Mouse (Mus musculus) CH12.LX (cell line): ENCODE data around the gene Wars2. TPM values are rescaled to one million over a fixed set of nuclear protein-coding genes. Genes with fewer than 3 reads are reported as not detected.

Experiments used
- DNase-seq: peaks from one replicate; pipeline ENCODE4 v3.0.0-alpha.2; 2013; ENCODE audit errors: extremely low read depth
- H3K27ac ChIP-seq: 2 replicates; pipeline ENCODE4 v1.5.1; 2012; ENCODE audit warnings: low read depth, mild to moderate bottlenecking, control low read depth, moderate library complexity; ENCODE audit not compliant: insufficient read depth
- H3K27me3 ChIP-seq: replicated peaks from 2 replicates; pipeline ENCODE3; 2012; ENCODE audit warnings: inconsistent platforms
- H3K36me3 ChIP-seq, 2 experiments: replicated peaks in 1 of 2; 2 replicates each; pipeline versions ENCODE3 to v1.6.1; 2012; ENCODE audit warnings: inconsistent platforms in 1 of 2, low read length in 1 of 2, mild to moderate bottlenecking in 1 of 2, mixed read lengths in 1 of 2, moderate library complexity in 1 of 2; ENCODE audit not compliant: control insufficient read depth in 1 of 2, insufficient read depth in 1 of 2
- H3K4me1 ChIP-seq, 2 experiments: 2 replicates each; pipeline ENCODE4 v1.6.1; 2012; ENCODE audit warnings: inconsistent platforms in 1 of 2, moderate library complexity in 1 of 2; ENCODE audit not compliant: insufficient read depth in 2 of 2, control insufficient read depth in 1 of 2
- H3K4me2 ChIP-seq: 2 replicates; pipeline ENCODE4 v1.6.1; 2012; ENCODE audit warnings: low read depth, mild to moderate bottlenecking, control low read depth; ENCODE audit not compliant: poor library complexity, insufficient read depth, severe bottlenecking
- H3K4me3 ChIP-seq, 3 experiments: fragments of 150-350 bp in 1 of 3; sonication (generic) in 1 of 3; replicated peaks in 1 of 3; 2 replicates each; pipeline versions ENCODE3 to v1.5.1; 2011 to 2012; ENCODE audit warnings: low read depth in 2 of 3, low read length in 2 of 3, mild to moderate bottlenecking in 2 of 3, moderate library complexity in 2 of 3, control low read depth in 1 of 3, improper control_type of control experiment in 1 of 3, inconsistent platforms in 1 of 3, mixed read lengths in 1 of 3; ENCODE audit not compliant: poor library complexity in 1 of 3
- H3K79me2 ChIP-seq: replicated peaks from 2 replicates; pipeline ENCODE4 v1.6.1; 2012; ENCODE audit warnings: mild to moderate bottlenecking, moderate library complexity; ENCODE audit not compliant: control insufficient read depth, poor library complexity, insufficient read depth, severe bottlenecking; ENCODE audit errors: extremely low read depth
- H3K9ac ChIP-seq: 2 replicates; pipeline ENCODE4 v1.6.1; 2012; ENCODE audit warnings: low read depth, mild to moderate bottlenecking, control low read depth, moderate library complexity; ENCODE audit not compliant: insufficient read depth
- H3K9me3 ChIP-seq: replicated peaks from 2 replicates; pipeline ENCODE3; 2012; ENCODE audit warnings: low read length, inconsistent platforms, mixed read lengths
- CHD1 ChIP-seq: IDR thresholded peaks from 2 replicates; pipeline ENCODE4 v1.6.1; 2012; ENCODE audit warnings: low read depth, low read length, improper control_type of control experiment, inconsistent platforms
- E2F4 ChIP-seq: IDR thresholded peaks from 2 replicates; pipeline ENCODE4 v1.6.1; 2011; ENCODE audit warnings: low read depth, low read length, improper control_type of control experiment; ENCODE audit not compliant: insufficient replicate concordance
- ETS1 ChIP-seq: conservative IDR thresholded peaks from 2 replicates; pipeline ENCODE4 v1.6.1; 2012; ENCODE audit warnings: low read depth, mild to moderate bottlenecking, inconsistent platforms, low read length, improper control_type of control experiment, moderate library complexity
- HCFC1 ChIP-seq: IDR thresholded peaks from 2 replicates; pipeline ENCODE4 v1.6.1; 2012; ENCODE audit warnings: low read depth, mild to moderate bottlenecking, inconsistent platforms, low read length, improper control_type of control experiment
- IRF4 ChIP-seq: IDR thresholded peaks from 2 replicates; pipeline ENCODE4 v1.6.1; 2014; ENCODE audit warnings: low read depth, mild to moderate bottlenecking, inconsistent platforms, low read length, improper control_type of control experiment
- JUND ChIP-seq: conservative IDR thresholded peaks from 2 replicates; pipeline ENCODE4 v1.6.1; 2011; ENCODE audit warnings: low read depth, low read length, improper control_type of control experiment
- MAX ChIP-seq: IDR thresholded peaks from 2 replicates; pipeline ENCODE4 v1.6.1; 2011; ENCODE audit warnings: low read length, improper control_type of control experiment
- MAZ ChIP-seq: IDR thresholded peaks from 2 replicates; pipeline ENCODE4 v1.6.1; 2012; ENCODE audit warnings: low read depth, mild to moderate bottlenecking, inconsistent platforms, low read length, improper control_type of control experiment, moderate library complexity
- MXI1 ChIP-seq: IDR thresholded peaks from 2 replicates; pipeline ENCODE4 v1.6.1; 2011; ENCODE audit warnings: mild to moderate bottlenecking, low read depth, low read length, improper control_type of control experiment
- NELFE ChIP-seq: IDR thresholded peaks from 2 replicates; pipeline ENCODE4 v1.6.1; 2011; ENCODE audit warnings: low read depth, low read length, improper control_type of control experiment
- PAX5 ChIP-seq: IDR thresholded peaks from 2 replicates; pipeline ENCODE4 v1.6.1; 2012; ENCODE audit warnings: low read length, inconsistent platforms, mixed read lengths
- POLR2AphosphoS2 ChIP-seq: IDR thresholded peaks from 2 replicates; pipeline ENCODE4 v1.6.1; 2011; ENCODE audit warnings: low read depth, low read length, improper control_type of control experiment
- RAD21 ChIP-seq: IDR thresholded peaks from 2 replicates; pipeline ENCODE4 v1.6.1; 2011; ENCODE audit warnings: low read depth, mild to moderate bottlenecking, low read length, improper control_type of control experiment, moderate library complexity
- SMC3 ChIP-seq: IDR thresholded peaks from 2 replicates; pipeline ENCODE4 v1.6.1; 2011; ENCODE audit warnings: low read depth, low read length, improper control_type of control experiment
- ZKSCAN1 ChIP-seq: IDR thresholded peaks from 2 replicates; pipeline ENCODE4 v1.6.1; 2012; ENCODE audit warnings: low read depth, inconsistent platforms, low read length, improper control_type of control experiment, borderline replicate concordance
- ZMIZ1 ChIP-seq: IDR thresholded peaks from 2 replicates; pipeline ENCODE4 v1.6.1; 2012; ENCODE audit warnings: low read depth, mild to moderate bottlenecking, inconsistent platforms, low read length, improper control_type of control experiment
- dilution Hi-C: fragments of 300-500 bp; cut with MboI; formaldehyde crosslinking; loops from 2 replicates; pipeline ENCODE4 v1.14.3; 2020; ENCODE audit warnings: low sequenced_read_pairs; ENCODE audit not compliant: extremely low pct_unique_long_range_greater_than_20kb, extremely low pct_ligation_motif_present
- in situ Hi-C: fragments of 300-500 bp; cut with MboI; formaldehyde crosslinking; loops from 3 replicates; pipeline ENCODE4 v1.14.3; 2019; ENCODE audit warnings: low sequenced_read_pairs, low pct_ligation_motif_present, low pct_unique_long_range_greater_than_20kb, mixed read lengths
- polyA plus RNA-seq: library from polyadenylated mRNA; unstranded; fragments of >175 nt; gene quantifications from 2 replicates; pipeline ENCODE4 v1.2.1, GENCODE M21; 2012; ENCODE audit warnings: low read depth; ENCODE audit not compliant: insufficient read length
- total RNA-seq, 2 experiments: library from RNA; depleted of rRNA; stranded (reverse); fragments of 300-350 nt in 1 of 2; fragments of >200 nt in 1 of 2; gene quantifications; 2 replicates each; pipeline ENCODE4 v1.2.3; 2012 to 2014

Wars2 gene
- total and polyA plus RNA-seq, 3 experiments, result 7.1 to 10.2 (median 8.6) TPM

DNA sequence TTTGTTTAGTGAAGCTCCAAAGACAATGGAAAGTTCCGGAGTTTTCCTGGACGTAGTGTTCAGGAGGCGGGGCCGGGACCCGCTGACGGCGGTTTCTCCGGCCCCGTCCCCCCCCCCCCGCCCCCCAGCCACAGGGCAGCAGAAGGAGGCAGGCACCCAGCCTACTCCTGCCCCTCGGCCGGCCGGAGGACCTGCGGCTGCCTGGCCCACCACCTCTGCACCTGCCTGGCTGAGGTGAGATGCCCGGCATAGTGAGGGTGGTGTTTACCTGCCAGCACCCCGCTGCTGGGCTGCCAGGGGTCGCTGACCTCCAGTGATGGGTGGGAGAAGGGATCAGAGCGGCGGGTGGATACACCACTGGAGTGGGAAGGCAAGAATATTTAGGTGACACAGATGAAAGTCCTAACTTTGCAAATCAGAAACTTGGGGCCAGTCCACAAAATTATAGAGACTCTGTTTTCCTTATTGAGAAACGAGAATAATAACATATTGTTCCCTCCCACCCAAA, 99.4 kb downstream of the Wars2 start, which contains the start of gene Tbx15:
Gene Tbx15, plus strand, starts transcription at position 169 of the 508 bp plus-strand sequence.
- Histone ChIP-seq H3K27ac (no peak within 1 kb of the TSS), H3K79me2 (no peaks in the 10 kb centered on the region)
- DNase-seq, result no peak
- TF ChIP-seq ZMIZ1 (no peak), RAD21 (no peak), SMC3 (no peak), MAZ (no peak), MAX (no peak)
- TF ChIP-seq, all 38 proteins: peak for 0
- Histone ChIP-seq H3K36me3 (no peaks in the 10 kb centered on the region), H3K4me2 (peak within 1 kb of the TSS; percentile 61), H3K9me3 (no peaks in the 10 kb centered on the region), H3K4me3 (peak within 1 kb of the TSS in 2 of 3 experiments; percentile 20 to 41), H3K4me1 (0 out of 4 replicates have a peak, but pooled peaks cover 0 to 2% of the 10 kb centered on the region in 2 experiments), H3K9ac (no peak within 1 kb of the TSS), H3K27me3 (peaks cover 1% of the 10 kb centered on the region)
- dilution Hi-C loops, result no loop called here
- in situ Hi-C loops, result loop anchor here (25.0 kb wide), 1 partner anchor 697 kb away; no protein-coding TSS in a partner anchor

DNA sequence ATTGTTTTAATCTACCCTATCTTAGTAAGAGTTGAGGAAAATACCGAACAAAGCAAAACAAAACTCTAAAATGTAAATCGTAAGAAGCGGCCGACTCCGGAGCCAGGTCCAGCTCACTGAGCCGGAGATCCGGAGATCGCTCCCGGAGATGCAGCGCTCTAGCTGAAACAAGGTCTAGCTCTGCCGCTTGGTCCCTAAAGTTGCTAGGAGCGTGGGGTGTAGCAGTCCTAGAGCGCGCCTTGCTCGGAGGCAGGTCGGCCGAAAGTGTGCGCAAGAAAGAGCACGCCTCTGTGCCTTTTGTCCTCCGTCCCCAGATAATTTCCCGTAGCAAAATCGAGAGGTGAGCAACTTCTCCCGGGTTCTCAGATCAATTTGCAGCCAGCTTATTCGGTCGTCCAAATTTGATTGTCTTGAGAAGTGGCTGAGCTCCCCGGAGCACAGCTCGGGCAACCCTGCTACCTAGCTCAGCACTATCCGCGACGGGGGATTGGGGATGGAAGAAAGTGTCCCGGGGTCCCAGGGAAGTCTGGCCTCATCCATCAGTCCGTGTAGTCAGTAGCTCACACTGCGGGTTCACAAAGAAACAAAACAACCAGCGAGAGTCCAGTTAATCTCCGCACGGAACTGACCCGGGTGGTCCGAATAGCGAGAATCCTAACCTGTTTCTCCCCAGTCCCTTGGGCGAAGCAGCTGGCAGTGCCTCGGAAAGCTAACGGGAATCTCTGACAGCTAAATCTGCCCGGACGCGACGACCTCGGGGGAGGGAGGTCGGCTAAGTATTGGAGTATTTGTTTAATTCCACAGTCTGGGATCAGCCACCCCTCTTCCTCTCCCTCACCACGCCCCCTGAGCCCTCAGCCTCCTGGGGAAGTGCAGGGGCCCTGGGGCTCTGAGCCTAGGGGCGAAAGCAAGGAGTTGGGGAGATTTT, 100.2 kb downstream of the Wars2 start:
- in situ Hi-C loops, result loop anchor here (25.0 kb wide), 1 partner anchor 696 kb away; no protein-coding TSS in a partner anchor

DNA sequence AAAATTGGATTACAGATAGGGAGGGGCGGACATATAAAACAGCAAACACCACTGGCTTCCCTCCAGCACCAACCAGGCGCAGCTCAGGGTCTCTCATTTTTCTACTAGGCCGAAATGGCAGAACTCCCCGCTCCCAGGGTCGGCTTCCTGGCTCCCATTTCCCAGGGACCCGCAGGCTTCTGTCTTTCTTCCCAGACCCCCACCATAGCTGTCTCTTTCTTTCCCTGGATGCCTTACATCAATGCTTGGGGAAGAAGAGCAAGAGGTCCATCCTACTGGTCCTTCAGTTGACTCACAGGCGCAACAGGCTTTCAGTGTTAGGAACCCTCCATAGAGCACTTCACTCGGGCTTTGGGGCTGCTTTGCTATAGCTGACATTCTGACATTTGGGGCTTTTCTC, 101.6 kb downstream of the Wars2 start:
- no peak for DNase-seq
- TF ChIP-seq MAX (no peak), RAD21 (no peak), E2F4 (no peak), PAX5 (no peak), ETS1 (no peak), HCFC1 (no peak), CHD1 (no peak)
- in situ Hi-C loops (loop anchor here (25.0 kb wide), 1 partner anchor 695 kb away; no protein-coding TSS in a partner anchor), dilution Hi-C loops (no loop called here)
- no peak overlapping the region for H3K4me3 ChIP-seq
- H3K4me2 ChIP-seq, result no peak overlapping the region
- H3K9me3 ChIP-seq, result no peaks in the 10 kb centered on the region
- H3K27ac ChIP-seq, result no peak overlapping the region
- H3K9ac ChIP-seq, result no peak overlapping the region
- no peaks in the 10 kb centered on the region for H3K36me3 ChIP-seq
- H3K4me1 ChIP-seq, result 0 out of 4 replicates have a peak, but pooled peaks cover 0 to 2% of the 10 kb centered on the region in 2 experiments
- peaks cover 1% of the 10 kb centered on the region for H3K27me3 ChIP-seq
- H3K79me2 ChIP-seq, result no peaks in the 10 kb centered on the region

More for the DNA sequence above, 100.2 kb downstream of the Wars2 start:
- peak overlapping the region; percentile 61 for H3K4me2 ChIP-seq
- H3K79me2 ChIP-seq, result no peaks in the 10 kb centered on the region
- peak overlapping the region in 2 of 3 experiments; percentile 20 to 41 for H3K4me3 ChIP-seq
- H3K27ac ChIP-seq, result no peak overlapping the region
- H3K36me3 ChIP-seq, result no peaks in the 10 kb centered on the region
- peaks cover 1% of the 10 kb centered on the region for H3K27me3 ChIP-seq
- H3K9ac ChIP-seq, result no peak overlapping the region
- dilution Hi-C loops, result no loop called here
- no peaks in the 10 kb centered on the region for H3K9me3 ChIP-seq
- no peak for DNase-seq
- 0 out of 4 replicates have a peak, but pooled peaks cover 0 to 2% of the 10 kb centered on the region in 2 experiments for H3K4me1 ChIP-seq
- TF ChIP-seq MAX (no peak), IRF4 (no peak), JUND (no peak), MXI1 (no peak), ZKSCAN1 (no peak), POLR2AphosphoS2 (no peak), NELFE (no peak)
